Mouse (Mus musculus) hindbrain, embryonic 10.5 days (tissue): ENCODE results near the gene Cops3. TPM values are rescaled to one million over a fixed set of nuclear protein-coding genes. Genes with fewer than 3 reads are reported as not detected.
A peak's percentile ranks its signal among the peaks of the same experiment; 100 is the strongest.
"Not testable (repeated sequence)": the region's sequence is repeated elsewhere in the genome, so short reads cannot be mapped to it uniquely, and the experiment has no call there.

ENCODE experiments used
- DNase-seq: peaks from one replicate; pipeline ENCODE4 v3.0.0-alpha.2; 2017; ENCODE audit warnings: low spot score
- H3K27ac ChIP-seq: fragments of 300-500 bp; sonication (generic); 2 replicates; pipeline ENCODE4 v1.5.1; 2016; ENCODE audit warnings: mild to moderate bottlenecking, moderate library complexity
- H3K27me3 ChIP-seq: fragments of 300-500 bp; sonication (generic); 2 replicates; pipeline ENCODE4 v1.6.1; 2016; ENCODE audit warnings: mild to moderate bottlenecking; ENCODE audit not compliant: poor library complexity, insufficient read depth, severe bottlenecking
- H3K36me3 ChIP-seq: fragments of 300-500 bp; sonication (generic); 2 replicates; pipeline ENCODE4 v1.6.1; 2016; ENCODE audit warnings: mild to moderate bottlenecking, moderate library complexity
- H3K4me1 ChIP-seq: fragments of 300-500 bp; sonication (generic); replicated peaks from 2 replicates; pipeline ENCODE4 v1.6.1; 2016; ENCODE audit warnings: mild to moderate bottlenecking
- H3K4me3 ChIP-seq: fragments of 300-500 bp; sonication (generic); 2 replicates; pipeline ENCODE4 v1.5.1; 2016; ENCODE audit warnings: mild to moderate bottlenecking, moderate library complexity
- H3K9me3 ChIP-seq: fragments of 300-500 bp; sonication (generic); 2 replicates; pipeline ENCODE4 v1.6.1; 2016; ENCODE audit warnings: mild to moderate bottlenecking, moderate library complexity
- WGBS: fragments of 180-500 bp; shearing (Covaris S2); methylation state at CpG from one replicate; pipeline ENCODE4 v1.1.7; 2016; 5-methylcytosine and 5-hydroxymethylcytosine counted together
- polyA plus RNA-seq: library from polyadenylated mRNA; unstranded; fragments of >200 nt; fragmentation: Nextera tagmentation; extraction: Ambion mirVana; gene quantifications from 2 replicates; pipeline ENCODE4 v1.2.1, GENCODE M21; 2016

Cops3 gene
- polyA plus RNA-seq, 1 experiment from 2014 or later, result 255 TPM

DNA sequence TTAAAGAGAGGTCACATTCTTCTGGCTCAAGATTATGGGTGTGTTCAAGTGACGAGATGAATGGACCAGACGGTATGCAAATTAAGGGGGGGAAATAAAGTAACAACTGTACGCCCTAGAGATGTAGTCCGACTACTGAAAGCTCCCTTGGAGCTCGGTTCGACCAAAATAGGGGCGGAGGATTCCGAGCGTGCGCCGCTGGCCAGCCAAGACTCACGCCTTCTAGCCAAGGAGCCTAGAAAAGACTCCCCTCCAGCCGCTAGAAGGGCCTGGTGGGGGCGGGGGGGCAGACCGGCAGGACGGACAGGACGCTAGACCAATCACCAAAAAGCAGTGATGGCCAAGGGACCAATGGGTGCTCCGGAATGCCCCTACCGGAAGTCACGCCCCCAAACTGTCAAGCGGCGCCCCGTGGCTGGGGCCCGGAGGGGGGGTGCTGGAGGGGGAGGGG lies 605 bp downstream of the Cops3 start, which contains the start of gene Nt5m:
Nt5m (plus strand) TSS at position 440 of the 451 bp plus-strand sequence.
- H3K27ac ChIP-seq, result peak within 1 kb of the TSS; percentile 99
- H3K4me1 ChIP-seq, result peaks cover 21% of the 10 kb centered on the region
- peaks cover 39% of the 10 kb centered on the region for H3K36me3 ChIP-seq
- H3K27me3 ChIP-seq, result no peaks in the 10 kb centered on the region
- peak within 1 kb of the TSS; percentile 98 for H3K4me3 ChIP-seq
- under 1% methylated on average over 24 of the region's 24 CpGs for WGBS
- no peaks in the 10 kb centered on the region for H3K9me3 ChIP-seq
- DNase-seq, result peak; percentile 94

DNA sequence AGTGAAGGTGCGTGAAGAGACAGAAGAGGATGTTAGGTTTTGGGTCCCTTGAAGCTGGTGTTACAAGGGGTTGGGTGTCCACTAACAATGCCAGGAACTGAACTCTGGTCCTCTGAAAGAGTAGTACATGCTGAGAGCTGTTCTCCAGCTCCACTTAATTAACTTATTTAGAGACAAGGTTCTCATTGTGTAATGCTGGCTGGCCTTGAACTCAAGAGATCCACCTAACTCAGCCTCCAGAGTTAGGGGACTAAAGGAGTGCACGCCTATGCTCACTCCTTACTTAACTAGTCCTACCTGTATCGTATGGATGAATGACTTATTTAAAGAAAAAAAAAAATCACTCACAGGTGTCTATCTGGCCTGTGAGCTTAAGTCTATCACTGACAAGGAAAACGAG lies 1.2 kb downstream of the Cops3 start:
- DNase-seq, result no peak
- peak overlapping the region; percentile 98 for H3K4me3 ChIP-seq
- H3K4me1 ChIP-seq, result peaks cover 21% of the 10 kb centered on the region
- H3K27ac ChIP-seq, result peak overlapping the region; percentile 99; the same call in 1 of the 2 replicates
- H3K36me3 ChIP-seq, result peaks cover 45% of the 10 kb centered on the region
- no peaks in the 10 kb centered on the region for H3K9me3 ChIP-seq
- WGBS, result 73% methylated on average over 4 of the region's 4 CpGs
- no peaks in the 10 kb centered on the region for H3K27me3 ChIP-seq

DNA sequence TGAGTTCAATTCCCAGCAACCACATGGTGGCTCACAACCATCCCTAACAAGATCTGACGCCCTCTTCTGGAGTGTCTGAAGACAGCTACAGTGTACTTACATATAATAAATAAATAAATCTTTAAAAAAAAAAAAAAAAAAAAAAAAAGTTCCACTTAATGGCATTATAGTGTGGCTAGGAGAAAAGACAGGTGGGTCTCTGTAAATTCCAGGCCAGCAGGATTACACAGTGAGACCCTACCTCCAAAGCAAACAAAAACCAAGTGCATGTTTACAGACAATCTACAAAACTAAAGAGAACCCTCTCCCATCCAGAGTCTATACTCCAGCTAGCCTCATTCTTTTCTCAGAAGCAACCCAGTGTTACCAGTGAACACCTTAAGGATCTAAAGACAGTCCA lies 1.8 kb downstream of the Cops3 start:
- H3K9me3 ChIP-seq, H3K27ac ChIP-seq, DNase-seq, H3K27me3 ChIP-seq: not testable (repeated sequence)
- H3K36me3 ChIP-seq, result peaks cover 51% of the 10 kb centered on the region
- no CpG with 5 or more reads among the region's 1 CpGs for WGBS
- H3K4me3 ChIP-seq, result peak overlapping the region; percentile 98; the same call in 1 of the 2 replicates
- peaks cover 21% of the 10 kb centered on the region for H3K4me1 ChIP-seq

GRCm38 (mm10) chr11:59821625-59822024 lies 18.0 kb downstream of the Cops3 start:
- no peak for DNase-seq
- 93% methylated on average over 3 of the region's 3 CpGs for WGBS
- Histone ChIP-seq H3K27ac (no peak overlapping the region), H3K4me3 (no peak overlapping the region), H3K9me3 (no peaks in the 10 kb centered on the region), H3K27me3 (no peaks in the 10 kb centered on the region), H3K4me1 (no peaks in the 10 kb centered on the region), H3K36me3 (peaks cover 100% of the 10 kb centered on the region)

DNA sequence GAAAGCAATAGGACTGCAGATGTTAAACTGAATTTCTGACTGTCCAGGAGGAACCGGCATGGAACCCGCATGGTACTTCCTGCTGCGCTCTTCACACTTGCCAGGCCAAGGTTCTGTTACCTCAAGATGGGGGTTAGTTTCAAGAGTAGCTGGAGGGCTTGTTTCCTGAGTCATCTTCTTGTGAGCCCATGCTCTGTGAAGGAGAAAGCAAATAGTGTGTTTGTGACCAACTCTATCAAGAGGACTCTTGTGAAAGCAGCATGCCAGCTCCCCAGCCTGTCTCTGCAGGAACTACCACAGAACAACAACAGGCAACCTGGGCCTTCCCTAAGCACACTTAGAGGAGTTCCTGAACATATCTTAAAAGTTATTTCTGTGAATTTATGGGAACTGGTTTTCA lies 21.7 kb downstream of the Cops3 start:
- no peaks in the 10 kb centered on the region; the same call in 1 of the 2 replicates for H3K4me1 ChIP-seq
- no peaks in the 10 kb centered on the region for H3K27me3 ChIP-seq
- DNase-seq, result no peak
- H3K4me3 ChIP-seq, result no peak overlapping the region
- H3K9me3 ChIP-seq, result no peaks in the 10 kb centered on the region
- H3K27ac ChIP-seq, result no peak overlapping the region
- 98% methylated on average over 3 of the region's 3 CpGs for WGBS
- H3K36me3 ChIP-seq, result peaks cover 76% of the 10 kb centered on the region

DNA sequence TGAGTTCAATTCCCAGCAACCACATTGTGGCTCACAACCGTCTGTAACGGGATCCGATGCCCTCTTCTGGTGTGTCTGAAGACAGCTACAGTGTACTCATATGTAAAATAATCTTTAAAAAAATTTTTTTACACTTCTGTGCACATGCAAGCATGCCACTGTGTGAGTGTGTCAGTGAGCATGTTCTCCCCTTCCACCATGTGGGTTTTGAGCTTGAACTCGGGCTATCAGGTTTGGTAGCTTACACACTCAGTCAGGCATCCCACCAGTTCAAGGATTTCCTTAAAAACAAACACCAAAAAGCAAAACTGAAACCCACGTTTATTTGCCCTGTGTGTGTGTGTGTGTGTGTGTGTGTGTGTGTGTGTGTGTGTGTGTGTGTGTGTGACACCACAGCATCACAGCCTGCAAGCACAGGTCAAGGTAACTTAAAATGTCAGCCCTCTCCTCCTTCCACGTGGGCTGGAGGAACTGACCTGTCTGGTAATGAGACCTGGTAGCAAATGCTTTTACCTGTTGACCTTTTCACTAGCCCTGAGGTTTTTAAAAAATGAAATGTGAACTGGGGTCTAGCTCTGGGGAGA lies 24.1 kb downstream of the Cops3 start:
- peaks cover 53% of the 10 kb centered on the region for H3K36me3 ChIP-seq
- no peak overlapping the region for H3K27ac ChIP-seq
- no peak overlapping the region for H3K4me3 ChIP-seq
- H3K9me3 ChIP-seq, result no peaks in the 10 kb centered on the region
- H3K27me3 ChIP-seq, result no peaks in the 10 kb centered on the region
- H3K4me1 ChIP-seq, result peaks cover 12% of the 10 kb centered on the region; the same call in 1 of the 2 replicates
- WGBS, result 90% methylated on average over 6 of the region's 6 CpGs
- no peak for DNase-seq

DNA sequence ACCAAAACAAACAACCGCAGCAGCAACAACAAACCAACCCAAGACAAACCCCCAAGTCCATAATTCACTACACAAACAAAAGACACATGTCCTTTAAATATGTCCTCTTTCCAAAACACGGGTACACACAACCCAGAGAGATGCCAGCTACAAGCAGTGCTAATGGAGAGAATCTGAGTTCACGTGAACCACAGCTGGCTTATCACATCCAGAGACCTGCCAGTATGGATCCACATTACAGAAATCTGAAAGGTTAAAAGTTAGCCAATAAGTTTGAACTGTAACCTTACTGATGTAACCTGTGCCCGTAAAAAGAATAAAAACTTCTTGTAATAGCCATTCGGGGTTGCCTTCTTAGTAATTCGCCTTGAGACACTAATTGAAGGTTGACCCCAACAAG lies 24.7 kb downstream of the Cops3 start:
- Histone ChIP-seq H3K9me3 (no peaks in the 10 kb centered on the region), H3K27me3 (no peaks in the 10 kb centered on the region), H3K36me3 (peaks cover 46% of the 10 kb centered on the region), H3K4me1 (peaks cover 14% of the 10 kb centered on the region; the same call in 1 of the 2 replicates), H3K27ac (no peak overlapping the region), H3K4me3 (no peak overlapping the region)
- no peak for DNase-seq
- WGBS, result 91% methylated on average over 6 of the region's 6 CpGs

DNA sequence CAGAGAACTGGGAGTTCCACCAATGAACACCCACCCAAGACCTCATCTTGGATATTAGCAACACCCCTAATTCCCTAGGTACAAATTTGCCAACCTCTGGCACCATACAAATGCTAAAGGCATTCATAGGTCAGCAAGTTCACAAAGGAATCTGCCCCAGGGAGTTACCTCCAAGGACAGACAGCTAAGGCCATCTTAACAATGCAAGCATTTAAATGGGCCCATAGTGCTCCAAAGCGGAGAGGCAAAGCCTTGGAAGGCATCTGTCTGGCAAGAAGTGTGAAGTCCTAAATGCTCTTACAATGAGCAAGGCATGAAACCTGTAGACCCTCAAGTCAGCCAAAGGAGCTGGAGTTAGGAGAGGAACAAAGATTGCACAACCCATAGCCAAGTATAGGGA lies 25.3 kb downstream of the Cops3 start:
- Histone ChIP-seq H3K36me3 (peaks cover 40% of the 10 kb centered on the region), H3K4me1 (peaks cover 18% of the 10 kb centered on the region; the same call in 1 of the 2 replicates), H3K4me3 (no peak overlapping the region), H3K9me3 (no peaks in the 10 kb centered on the region), H3K27ac (no peak overlapping the region), H3K27me3 (no peaks in the 10 kb centered on the region)
- WGBS, result 67% methylated on average over 1 of the region's 1 CpGs
- no peak for DNase-seq

DNA sequence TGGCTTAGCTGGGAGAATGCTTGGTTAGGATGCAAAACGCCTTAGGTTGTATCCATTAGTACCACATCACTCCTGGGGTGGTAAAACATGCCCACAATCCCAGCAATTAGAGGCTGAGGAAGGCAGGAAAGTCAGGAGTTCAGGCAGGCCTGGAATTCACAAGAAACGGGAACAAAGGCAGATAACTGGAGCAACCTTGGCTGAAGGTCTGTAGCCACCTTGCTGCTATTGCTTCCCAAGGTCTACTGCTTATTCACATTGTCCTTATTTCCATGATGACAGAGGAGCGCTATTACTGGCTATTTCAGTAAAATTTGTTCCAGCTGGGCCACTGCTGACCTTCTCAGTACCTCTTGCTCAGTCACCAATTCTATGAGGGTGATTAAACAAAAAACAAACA lies 26.4 kb downstream of the Cops3 start:
- Histone ChIP-seq H3K36me3 (peaks cover 30% of the 10 kb centered on the region), H3K27me3 (no peaks in the 10 kb centered on the region), H3K9me3 (no peaks in the 10 kb centered on the region), H3K27ac (no peak overlapping the region), H3K4me3 (no peak overlapping the region), H3K4me1 (peaks cover 29% of the 10 kb centered on the region)
- DNase-seq, result no peak
- 78% methylated on average over 3 of the region's 3 CpGs for WGBS

DNA sequence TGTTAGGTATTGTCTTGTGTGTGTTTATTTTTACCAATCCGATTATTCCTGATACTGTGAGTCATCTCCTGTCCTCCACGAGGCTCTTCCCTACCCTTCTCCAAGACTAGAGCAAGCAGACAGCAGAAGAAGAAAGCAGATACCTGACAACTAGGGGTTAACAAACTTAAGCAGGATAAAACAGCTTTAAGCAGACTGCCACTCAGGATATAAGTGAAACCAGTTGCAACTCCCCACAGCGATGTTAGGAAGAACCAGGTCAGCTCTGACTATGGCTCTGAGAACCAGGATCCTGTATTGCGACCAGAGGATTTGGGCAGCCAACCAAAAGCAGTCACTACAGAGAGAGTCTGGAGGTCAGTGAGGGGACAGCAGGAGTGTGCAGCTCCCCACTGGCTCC lies 28.4 kb downstream of the Cops3 start:
- Histone ChIP-seq H3K4me3 (no peak overlapping the region), H3K36me3 (peaks cover 24% of the 10 kb centered on the region), H3K9me3 (no peaks in the 10 kb centered on the region), H3K4me1 (peaks cover 29% of the 10 kb centered on the region), H3K27me3 (no peaks in the 10 kb centered on the region), H3K27ac (no peak overlapping the region; the same call in 1 of the 2 replicates)
- WGBS, result 72% methylated on average over 4 of the region's 4 CpGs
- DNase-seq, result no peak

DNA sequence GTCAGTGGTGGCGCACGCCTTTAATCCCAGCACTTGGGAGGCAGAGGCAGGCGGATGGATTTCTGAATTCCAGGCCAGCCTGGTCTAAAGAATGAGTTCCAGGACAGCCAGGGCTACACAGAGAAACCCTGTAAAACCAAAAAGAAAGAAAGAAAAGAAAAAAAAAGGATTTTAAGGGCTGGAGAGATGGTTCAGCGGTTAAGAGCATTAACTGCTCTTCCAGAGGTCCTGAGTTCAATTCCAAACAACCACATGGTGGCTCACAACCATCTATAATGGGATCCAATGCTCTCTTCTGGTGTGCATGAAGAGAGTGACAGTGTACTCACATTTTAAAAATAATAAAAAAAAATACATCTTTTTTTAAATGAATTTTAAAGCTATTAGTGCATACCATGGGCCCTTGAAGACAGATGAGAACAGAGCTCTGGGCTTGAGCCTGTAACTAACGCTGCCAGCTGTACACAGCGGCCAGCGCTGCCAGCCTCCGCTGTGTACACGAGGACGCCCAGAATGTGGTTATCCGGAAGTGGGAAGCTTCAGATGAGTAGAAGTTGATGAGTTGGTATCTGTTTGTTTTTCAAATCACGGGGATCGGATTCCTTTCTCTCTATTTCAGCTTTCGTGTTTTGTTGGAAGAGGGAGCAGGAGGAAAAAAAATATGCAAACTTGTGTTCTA lies 29.0 kb downstream of the Cops3 start:
- peak overlapping the region; percentile 99 for H3K27ac ChIP-seq
- peak overlapping the region; percentile 84 for H3K4me3 ChIP-seq
- 66% methylated on average over 14 of the region's 14 CpGs for WGBS
- no peak for DNase-seq
- H3K27me3 ChIP-seq, result no peaks in the 10 kb centered on the region
- H3K36me3 ChIP-seq, result peaks cover 24% of the 10 kb centered on the region
- peaks cover 29% of the 10 kb centered on the region for H3K4me1 ChIP-seq
- no peaks in the 10 kb centered on the region for H3K9me3 ChIP-seq

DNA sequence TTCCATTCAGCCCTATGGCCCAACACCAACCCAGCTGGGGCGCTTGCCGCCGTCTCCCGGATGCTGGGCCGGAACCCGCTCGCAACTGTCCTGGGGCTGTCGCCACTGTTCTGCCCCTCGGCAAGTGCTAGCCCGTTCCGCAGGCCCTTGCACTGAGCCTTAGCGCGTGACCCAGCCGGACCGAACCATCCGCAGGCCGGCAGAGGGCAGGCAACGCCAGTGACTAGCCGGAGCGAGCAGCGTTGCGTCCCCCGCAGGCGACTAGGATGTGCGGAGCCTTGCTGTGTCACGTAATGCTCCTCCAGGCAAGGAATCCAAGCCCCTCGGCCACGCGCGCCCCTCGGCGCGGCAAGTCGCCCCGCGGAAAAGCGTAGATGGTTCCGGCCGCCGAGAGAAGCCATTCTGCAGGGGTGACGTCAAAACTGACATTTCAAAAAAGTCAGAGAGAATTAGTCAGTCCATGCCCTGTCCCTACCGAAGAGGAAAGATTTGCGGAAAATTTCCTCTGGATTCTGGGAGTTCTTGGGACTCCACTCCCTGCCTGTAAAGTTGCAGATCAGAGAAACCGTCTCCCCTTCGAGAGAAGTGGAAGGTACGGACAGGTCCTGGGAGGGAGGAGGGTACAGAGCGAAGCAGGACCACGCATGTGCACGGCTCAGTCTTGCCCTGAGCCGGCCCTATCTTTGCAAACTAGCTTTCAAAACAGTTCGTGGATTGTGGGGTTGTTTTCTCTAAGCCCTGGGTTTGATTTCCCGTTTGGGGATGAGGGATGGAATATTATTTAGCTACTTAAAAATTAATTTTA lies 29.8 kb downstream of the Cops3 start, which contains the start of gene Flcn:
Flcn (minus strand) TSS at position 347 of the 805 bp plus-strand sequence.
- Histone ChIP-seq H3K36me3 (peaks cover 28% of the 10 kb centered on the region), H3K27me3 (no peaks in the 10 kb centered on the region), H3K27ac (peak within 1 kb of the TSS; percentile 99), H3K4me3 (peak within 1 kb of the TSS; percentile 84), H3K4me1 (peaks cover 29% of the 10 kb centered on the region), H3K9me3 (no peaks in the 10 kb centered on the region)
- DNase-seq, result peak; percentile 90
- under 1% methylated on average over 52 of the region's 52 CpGs for WGBS
